Mouse (Mus musculus) cerebellum, adult 8-10 months (tissue): ENCODE measurements around the gene Zbtb14.

Experiments
- DNase-seq: peaks from one replicate; pipeline ENCODE4 v3.0.0; 2022

Gene Zbtb14

DNA sequence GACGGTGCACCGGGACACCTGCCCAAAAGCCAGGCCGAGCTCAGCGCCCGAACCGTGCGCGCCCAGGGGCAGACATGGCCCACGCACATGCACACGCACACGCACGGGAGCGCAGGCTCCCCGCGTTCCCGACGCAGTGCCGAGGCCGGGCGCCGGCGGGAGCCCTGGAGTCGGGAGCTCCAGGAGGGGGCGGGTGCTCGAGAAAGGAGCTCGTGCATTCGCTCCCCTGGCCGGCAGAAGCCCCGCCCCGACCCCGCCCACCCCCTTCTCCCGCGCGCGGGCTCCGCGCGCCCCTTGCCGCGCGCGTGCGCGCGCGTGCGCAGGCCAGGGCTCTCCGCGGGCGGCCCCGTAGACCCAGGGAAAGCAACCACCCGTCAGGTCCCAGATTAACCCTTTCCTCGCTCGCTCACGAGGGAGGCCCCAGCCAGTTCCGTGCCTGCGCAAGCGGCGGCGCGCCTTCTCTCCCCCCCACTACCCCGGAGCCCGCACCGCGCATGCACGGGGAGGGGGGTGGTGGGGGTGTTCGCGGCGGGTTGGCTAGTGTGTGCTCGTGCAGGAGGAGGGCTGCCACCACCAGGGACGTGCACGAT lies at the start of gene Zbtb14:
TSS of gene Zbtb14 (plus strand) at position 540 of the 590 bp plus-strand sequence.
- peak; percentile 86 for DNase-seq

DNA sequence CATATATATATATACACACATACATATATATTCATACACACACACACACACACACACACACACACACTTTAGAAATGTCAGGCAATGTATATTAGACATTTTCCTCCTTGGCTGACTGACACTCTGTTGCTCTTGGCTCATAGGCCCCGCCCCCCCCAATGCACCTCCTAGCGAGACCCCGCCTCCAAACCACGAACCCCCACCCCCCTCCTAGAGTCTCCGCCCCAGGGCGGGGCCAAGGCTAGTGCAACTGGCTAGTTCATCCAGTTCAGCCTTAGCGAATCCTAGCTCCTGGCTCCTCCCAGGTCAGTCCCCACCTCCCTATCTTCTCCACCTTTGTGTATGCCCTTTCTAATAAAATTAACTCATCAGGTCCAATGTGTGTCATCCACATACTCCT lies 36.8 kb upstream of the Zbtb14 start:
- no peak for DNase-seq

DNA sequence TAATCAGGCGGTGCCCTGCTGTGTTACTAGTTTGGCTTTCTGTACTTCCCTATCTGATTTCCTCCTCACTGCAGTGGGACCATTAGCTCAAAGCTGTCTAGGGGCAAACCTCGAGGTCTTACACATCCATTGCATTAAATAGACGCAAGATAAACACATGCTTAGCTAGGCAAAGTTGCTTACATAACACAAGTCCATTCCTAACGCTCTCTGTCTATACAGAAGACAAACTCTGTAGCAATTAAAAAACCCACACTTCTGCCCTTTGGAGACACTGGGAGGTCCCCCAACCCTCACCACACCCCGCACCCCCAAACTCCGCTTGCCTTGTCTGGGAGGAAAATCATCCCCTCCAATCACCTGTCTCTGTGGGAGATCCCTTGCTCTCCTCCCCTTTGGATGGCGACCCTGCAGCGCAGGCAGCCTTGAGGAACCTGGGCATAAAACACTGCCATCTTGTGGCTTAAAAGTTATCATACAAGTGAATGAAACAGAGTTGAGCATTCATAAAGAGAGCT lies 33.8 kb upstream of the Zbtb14 start:
- peak; percentile 42 for DNase-seq

DNA sequence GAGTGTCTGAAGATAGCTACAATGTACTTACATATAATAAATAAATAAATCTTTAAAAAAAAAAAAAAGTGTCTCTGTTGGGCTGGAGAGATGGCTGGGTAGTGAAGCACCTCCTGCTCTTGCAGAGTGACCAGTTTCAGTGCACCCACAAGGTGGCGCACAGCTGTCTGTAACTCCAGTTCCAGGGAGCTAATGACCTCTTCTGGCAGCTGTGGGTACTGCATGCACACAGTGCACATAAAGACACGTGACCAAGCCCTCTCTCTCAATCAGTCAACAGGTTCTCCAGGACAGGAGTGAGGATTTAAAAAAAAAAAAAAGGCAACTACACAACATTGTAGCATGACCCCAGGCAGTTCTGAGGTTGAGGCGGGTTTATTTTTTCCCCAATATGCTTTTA lies 17.8 kb upstream of the Zbtb14 start:
- DNase-seq: no peak

DNA sequence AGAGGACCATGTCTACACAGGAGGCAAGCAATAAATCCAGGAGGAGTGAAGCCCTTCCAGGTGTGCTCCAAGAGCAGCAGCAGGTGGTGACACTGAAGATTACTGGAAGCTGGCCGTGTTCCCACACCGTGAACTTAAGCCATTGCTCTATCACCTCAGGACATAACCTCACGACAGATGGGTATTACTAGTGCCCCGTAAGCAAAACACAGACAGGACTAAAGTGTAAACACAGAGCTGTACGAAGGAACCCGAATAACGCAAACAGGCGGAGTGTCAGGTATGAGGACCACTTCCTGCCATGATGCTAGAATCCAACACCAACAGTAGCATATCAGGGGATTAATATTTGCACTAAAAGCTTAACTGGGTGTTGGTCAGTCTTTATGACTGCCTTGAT lies 2.0 kb upstream of the Zbtb14 start:
- DNase-seq: no peak

DNA sequence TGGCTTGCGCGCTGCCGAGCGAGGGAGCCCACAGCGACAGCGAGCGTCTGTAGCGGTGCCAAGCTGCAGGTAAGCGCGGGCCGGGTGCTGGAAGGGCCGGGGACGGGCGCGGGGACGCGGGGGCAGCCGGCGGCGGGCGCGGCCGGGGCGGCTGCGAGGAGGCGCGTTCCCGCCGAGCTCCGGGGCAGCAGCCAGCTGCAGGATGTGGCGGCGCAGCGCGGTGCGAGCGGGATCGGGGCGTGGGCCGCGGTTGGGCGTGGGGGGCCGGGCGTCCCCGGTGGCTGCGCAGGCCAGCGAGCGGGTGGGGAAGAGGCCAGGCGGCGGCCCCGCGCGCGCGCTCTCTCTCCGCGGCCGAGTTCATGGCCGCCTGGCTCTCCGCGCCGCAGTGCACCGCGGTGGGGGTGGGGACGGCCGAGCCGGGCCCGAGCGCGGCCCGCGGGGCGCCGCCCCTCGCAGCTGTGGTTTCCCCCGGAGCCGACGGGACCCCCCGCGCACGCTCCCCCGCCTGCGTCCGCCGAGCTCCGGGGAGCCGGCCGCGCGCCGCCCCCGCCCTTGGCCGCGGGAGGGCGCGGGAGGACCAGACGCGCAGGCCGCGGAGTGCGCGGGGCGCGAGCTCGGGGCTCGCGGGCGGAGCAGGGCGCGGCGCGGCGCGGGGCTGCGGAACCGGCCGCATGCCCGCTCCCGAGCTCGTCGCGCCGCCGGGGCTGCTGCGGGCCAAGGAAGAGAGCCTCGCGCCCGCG lies 521 bp downstream of the Zbtb14 start:
- peak; percentile 78 for DNase-seq

DNA sequence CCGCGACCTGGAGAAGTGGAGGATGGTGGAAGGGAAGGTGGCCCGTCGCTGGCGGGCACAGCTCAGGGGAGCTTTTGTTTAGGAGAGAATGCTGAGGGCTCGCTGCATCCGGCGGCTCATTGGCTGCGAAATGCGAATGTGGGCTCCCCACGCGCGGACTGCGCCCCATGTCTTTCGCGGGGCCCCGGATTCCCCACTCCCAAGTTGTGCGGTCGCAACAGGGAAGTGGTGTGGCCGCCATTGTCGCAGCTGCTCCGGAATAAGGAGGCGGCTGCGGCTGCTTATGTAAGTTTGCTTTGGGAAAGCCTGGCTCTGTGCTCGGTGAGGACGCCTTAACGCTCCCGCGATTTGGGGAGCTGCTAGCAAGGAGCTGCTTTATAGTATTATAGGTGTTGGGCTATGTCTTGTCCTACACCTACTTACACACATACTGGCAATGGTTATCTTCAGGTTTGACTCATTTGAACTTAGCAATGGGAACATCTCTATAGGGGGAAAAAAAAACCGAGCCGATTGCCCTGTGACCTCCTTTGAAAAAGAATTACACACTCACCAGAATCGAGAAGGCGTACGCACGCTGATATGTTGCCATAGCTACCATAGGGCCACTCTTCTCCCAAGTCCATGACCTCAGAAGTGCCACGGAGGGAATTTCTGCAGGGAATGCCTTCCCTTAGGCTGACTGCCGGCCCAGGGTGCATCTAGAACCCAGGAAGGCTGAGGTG lies 1.3 kb downstream of the Zbtb14 start:
- peak; percentile 69 for DNase-seq

DNA sequence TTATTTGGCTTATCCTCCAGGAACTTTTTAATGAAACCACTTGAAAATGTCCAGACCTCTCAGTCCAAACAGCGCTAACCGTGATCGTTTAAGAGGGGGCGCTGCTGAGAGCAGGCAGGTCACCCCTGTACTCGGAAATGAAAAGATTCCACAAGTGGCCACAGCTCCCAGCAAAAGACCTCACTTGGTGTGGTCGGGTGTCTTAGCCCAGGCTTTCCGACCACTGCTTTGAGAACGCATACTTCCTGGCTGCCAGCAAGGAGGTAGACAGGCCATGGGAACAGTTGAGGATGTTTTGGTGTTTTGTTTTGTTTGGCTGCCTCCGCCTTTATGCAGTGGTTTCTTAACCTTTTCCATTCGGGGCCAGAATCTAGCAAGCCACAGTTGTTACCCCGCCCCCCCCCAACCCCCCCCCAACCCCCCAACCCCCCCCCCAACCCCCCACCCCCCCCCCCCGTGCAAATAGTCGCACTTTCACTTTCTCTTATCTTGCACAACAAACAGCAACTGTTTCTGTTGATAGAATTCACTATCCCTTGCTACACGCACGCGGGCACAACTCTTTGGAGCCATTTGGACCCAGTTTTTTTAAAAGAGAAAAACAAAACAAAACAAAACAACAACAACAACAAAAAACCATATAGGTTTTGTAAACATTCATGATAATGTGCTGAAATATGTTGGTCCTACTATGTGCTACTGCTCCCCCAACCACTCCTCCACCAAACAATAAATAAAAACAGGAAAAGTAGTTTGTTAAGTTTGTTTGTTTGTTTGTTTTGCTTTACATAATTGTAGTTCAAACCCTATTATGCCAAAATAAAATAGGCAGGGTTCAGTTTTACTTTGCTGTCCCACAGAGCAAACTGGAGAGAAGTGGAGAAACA lies 13.5 kb downstream of the Zbtb14 start:
- DNase-seq: no peak

DNA sequence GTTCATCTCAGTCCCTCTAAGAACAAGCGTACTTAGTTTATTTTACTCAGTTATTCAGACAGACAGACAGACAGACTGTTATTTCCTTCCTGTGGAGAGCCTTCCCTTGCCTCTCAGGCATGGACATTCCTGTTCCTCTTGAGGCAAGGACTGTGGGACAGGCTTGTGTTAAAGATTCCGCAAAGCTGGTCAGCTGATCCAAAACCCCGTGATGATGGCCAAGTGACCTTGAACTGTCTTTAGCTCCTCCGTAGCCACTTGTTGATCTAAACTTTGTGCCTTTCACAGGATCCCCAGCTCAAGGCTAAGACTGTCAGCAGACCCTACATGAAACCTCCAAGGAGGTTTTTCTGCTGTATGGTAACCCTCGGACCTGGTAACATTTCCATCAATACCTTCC lies 14.3 kb downstream of the Zbtb14 start:
- DNase-seq: no peak

DNA sequence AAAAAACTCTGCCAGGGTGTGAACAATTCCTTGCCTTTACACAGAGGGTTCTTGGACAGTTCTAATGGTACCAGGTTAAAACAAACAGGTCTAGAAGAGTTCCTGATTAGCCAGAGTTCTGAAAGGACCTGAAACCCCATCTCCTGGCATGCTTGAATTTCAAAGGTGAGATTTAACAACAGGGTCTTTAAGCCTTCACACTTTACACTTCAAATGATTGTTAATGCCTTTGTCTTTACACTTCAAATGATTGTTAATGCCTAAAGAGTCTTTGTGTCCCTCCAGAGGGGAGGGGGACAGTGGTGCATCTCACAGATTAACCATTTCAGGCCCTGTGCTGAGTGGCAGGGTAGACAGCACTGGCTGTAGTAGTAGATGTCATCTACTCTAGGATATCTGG lies 15.2 kb downstream of the Zbtb14 start:
- no peak for DNase-seq

DNA sequence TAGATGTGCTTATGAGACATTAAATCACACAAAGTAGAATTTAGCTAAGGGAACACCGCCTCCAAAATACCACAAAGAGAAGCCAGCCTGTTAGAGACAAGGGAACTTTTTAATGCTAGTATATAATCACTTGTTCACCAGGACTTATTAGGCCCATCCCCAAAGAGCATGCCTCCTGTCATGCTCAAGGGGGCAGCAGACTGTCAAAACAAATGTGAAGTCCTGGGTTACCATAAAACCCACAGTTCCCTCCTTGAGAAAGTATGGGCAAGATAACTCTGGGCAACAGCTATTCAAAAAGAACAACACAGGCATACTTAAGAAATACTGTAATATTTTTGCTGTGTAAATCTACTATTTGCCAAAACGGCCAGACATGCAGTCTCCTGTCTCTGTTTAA lies 18.3 kb downstream of the Zbtb14 start:
- DNase-seq: no peak

DNA sequence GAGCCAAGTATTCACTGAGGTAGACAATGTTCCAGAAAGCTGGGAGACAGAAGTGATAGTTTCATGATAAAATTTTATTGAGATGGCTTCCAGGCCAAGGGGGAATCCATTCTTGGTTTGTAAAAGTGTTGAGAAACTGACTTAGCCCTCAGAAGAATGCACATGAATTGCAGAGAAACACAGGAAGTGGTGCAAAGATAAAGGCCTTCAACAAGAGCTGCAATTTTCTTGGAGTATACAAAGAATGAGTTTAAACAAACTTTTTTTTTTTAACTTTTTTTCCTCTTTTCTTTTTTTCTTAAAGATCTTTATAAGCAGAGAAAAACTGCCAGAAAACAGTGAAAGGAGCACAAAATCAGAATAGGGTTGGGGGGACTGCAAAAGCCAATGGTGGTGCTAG lies 33.3 kb downstream of the Zbtb14 start:
- DNase-seq: no peak

DNA sequence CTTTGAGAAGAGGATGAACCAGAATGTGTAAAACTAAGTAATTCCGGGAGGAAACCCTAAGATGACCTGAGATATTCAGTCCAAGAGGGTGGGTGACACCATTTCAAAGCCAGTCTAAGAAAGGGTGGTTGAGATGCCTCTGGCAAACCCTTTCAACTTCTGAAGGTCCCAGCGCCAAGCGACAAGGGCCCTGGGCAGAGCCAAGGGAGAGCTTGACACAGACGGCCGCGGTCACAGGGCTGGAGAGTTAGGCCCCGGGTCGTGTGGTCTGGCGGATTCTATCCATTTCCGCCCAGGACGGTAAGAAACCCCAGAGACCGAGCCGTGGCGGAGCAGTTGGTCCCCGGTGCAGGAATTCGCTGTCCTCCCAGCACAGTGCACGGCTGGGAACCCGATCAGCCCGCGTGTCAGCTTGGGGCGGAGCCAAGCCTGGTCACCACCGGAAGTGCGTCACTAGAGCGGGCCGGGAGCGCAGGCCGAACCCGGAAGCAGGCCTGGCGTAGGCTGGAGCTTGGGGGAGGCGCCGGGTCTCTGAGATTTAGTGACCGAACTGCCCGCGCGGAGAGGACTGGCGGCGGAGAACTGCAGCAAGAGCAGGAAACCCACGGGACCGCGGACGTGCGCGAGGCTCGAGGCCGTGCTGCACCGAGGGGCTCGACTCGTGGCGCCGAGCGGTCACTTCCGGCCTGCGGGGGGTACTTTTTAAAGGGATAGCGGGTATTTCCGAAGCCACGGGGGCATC lies 34.2 kb downstream of the Zbtb14 start:
- peak; percentile 97 for DNase-seq

DNA sequence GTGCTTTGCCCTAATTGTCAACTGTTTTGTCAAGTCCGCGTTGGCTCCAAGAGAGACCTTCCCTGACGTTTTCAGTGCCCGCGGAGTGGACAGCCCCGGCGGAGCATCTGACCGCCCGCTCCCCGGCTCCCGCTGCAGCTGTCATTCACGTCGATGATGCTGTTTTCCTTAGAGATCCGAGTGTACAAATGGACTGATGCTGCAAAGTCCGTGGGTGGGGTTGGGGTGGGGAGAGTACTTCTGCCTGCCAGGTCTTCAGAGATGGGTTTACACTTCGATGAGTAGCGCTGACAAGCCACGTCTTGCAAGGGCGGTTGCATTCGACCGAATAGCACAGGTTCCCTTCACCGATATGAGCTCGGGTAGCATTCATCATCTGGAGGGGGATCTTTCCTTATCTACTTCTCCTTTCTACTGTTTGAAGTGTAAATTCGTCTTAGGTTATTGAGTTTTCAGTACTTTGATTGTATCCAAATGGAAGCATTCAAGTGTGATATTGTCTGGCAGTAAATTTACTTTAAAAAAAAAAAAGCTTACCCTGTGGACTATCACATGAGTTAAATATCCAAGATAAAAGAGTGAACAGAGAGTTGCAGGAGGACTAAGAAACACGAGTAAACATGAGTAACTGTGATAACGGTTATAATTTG lies 35.0 kb downstream of the Zbtb14 start:
- DNase-seq: no peak

DNA sequence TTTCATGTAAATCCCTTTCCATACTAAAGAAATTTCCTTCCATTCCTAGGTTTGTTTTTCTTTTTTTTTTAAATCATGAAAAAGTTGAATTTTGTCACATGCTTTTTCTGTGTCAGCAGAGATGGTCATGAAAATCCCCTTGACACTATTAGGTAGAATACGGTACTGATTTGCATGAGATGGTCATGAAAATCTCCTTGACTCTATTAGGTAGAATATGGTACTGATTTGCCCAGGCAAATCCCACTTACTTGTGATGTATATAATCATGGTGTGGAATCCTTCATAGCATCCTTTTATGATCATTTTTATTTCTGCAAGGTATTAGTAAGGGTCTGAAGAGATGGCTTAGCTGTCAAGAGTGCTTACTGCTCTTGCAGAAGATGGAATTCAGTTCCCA lies 38.7 kb downstream of the Zbtb14 start:
- no peak for DNase-seq

DNA sequence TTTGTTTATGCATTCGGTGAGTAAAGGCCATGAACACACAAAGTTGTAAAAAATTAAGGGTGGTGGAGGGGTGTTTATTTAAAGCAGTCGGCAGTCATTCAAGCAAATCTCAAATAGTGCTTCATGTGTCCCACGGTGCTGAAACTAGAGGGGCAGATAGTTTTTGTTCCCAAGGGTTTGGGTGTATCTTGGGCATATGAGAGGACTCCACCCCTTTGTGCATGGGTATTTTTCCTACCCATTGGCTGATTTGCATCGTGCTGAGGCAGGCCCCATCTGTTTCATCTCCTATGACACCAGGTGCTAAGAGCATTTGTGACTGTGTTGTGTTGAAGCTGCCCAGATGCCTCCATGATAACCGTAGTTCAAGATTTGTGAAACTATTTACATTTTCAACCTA lies 55.0 kb downstream of the Zbtb14 start:
- DNase-seq: no peak

DNA sequence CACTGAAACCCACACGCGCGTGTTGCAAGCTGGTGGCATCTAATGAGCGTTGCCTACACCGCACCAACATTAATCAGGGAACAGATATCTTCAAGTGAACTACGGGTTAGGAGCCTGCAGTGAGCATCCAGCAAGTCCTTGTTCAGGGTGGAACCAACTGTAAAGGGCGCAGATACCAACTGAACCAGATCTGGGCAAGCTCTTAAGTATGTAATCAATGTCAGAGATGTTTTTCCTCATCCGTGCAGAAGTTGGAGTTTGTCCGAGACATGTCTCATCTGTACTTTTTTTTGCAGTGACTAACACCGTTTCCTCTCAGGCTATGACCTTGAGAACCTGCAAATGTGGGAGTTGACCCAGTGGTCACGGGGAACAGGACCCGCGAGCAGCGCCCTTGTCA lies 55.6 kb downstream of the Zbtb14 start:
- DNase-seq: no peak

DNA sequence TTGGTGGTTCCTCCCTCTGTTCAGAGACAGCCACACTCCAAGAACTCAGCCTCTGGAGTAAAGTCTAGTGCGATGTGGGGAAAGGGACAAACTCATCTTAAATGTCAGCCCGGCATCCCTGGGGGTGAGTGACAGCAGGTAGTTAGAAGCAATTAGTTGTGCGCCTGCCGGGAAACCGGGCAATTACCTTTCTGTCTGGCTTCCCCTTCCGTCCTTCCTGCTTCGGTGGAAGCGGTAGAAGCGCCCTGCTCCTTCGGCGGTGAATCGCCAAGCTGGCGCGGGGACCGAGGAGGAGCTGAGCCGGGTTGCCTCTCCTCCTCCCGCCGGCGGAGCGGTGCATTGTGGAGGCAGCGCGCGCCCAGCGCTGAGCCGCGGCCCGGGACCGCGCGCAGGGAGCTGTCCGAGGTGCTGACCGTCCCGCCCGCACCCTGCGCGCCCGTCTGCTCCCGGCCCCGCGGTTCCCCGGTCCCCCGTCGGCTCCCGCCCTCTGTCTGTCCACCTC lies 56.2 kb downstream of the Zbtb14 start, which contains the start of gene Akain1:
TSS of gene Akain1 (plus strand) at position 337 of the 502 bp plus-strand sequence.
- DNase-seq: peak; percentile 71

DNA sequence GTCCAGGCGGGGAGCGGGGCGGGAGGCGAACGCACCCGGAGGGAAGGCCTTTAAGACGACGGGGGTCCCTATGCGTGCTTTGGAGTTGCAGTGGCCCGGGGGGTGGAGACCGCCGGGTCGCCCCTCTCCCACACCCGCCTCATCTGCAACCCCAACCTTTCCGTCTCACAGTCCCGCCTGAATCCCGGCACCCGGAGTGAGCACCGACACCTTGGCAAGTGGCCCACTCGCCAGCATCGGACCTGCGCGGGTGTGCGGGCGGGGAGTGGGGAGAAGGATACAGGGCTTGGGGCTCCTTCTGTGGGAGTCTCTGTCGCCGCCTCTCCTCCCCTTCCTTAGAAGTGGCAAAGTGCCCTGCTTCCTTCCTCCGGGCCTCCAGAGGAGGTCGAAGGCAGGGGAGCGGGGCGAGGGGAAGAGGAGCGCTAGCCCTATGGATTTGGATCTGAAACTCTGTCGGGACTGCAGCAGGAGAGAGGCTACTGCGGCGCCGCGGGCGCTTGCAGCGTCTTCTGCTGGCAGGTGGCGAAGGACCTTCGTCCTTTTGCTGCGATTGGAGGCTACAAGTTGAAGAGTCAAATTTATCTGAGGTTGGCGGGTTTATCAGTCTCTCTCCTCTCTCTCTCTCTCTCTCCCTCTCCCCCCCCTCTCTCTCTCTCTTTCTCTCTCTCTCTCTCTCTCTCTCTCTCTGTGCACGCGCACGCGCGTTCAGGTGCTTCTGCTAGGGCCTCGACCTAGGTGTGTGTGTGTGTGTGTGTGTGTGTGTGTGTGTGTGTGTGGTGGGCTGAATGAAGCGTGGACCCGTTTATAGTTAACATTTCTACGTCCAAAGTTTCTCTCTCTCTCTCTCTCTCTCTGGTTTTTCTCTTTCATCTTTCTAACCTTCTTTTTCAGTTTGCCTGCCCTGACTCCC lies 57.0 kb downstream of the Zbtb14 start:
- DNase-seq: peak; percentile 72
